Mouse (Mus musculus): Measurements from ENCODE around the gene Cfap300. TPM values are rescaled to one million over a fixed set of nuclear protein-coding genes. Genes with fewer than 3 reads are reported as not detected.

Gene Cfap300
- polyA plus RNA-seq, 2 experiments: 9.5 to 12.5 TPM

- H3K4me1 ChIP-seq (ENCODE audit: control insufficient read depth, insufficient read depth, low read length): no peaks in the 10 kb centered on the region
- no peak overlapping the region for H3K27ac ChIP-seq (replicated peaks; ENCODE audit: low read depth, low read length)
- ATAC-seq (ENCODE audit: low FRiP score, low read depth) (no peak), DNase-seq (ENCODE audit: low spot score) (no peak)
- H3K9ac ChIP-seq (ENCODE audit: low read depth, low read length, severe bottlenecking): no peak overlapping the region
- H3K36me3 ChIP-seq (ENCODE audit: control insufficient read depth, insufficient read depth, low read length): peaks cover 48% of the 10 kb centered on the region
- no peaks in the 10 kb centered on the region for H3K9me3 ChIP-seq (ENCODE audit: control insufficient read depth, low read length)
- 43% methylated on average over 2 of the region's 2 CpGs for WGBS
- no peaks in the 10 kb centered on the region for H3K27me3 ChIP-seq (ENCODE audit: control insufficient read depth, insufficient read depth, low read length)
- H3K4me2 ChIP-seq (replicated peaks; ENCODE audit: low read depth, low read length, severe bottlenecking): no peak overlapping the region
- no peak for TF ChIP-seq POLR2A (IDR thresholded peaks at IDR 0.05; ENCODE audit: borderline replicate concordance, extremely low read depth, insufficient read depth, insufficient read length)
- H3K4me3 ChIP-seq (replicated peaks; ENCODE audit: low read length): no peak overlapping the region
Measured at GRCm38 (mm10) chr9:7971993-7972392, 70.6 kb downstream of the Cfap300 start.

Other genes starting within 250 kb of the Cfap300 start
- 41.2 and 42.8 TPM in 2 replicates for gene Birc2, start 205.8 kb downstream of the Cfap300 start, polyA plus RNA-seq (2012; rRNA removed)
- gene Birc2, start 205.8 kb downstream of the Cfap300 start, polyA plus RNA-seq (2014; fragmentation: Nextera tagmentation; extraction: Ambion mirVana): 41.7 and 45.3 TPM in 2 replicates
- 16.1 and 16.9 TPM in 2 replicates for gene Birc3, start 169.6 kb downstream of the Cfap300 start, polyA plus RNA-seq (2012; rRNA removed)
- 10.3 and 13.2 TPM in 2 replicates for gene Birc3, start 169.6 kb downstream of the Cfap300 start, polyA plus RNA-seq (2014; fragmentation: Nextera tagmentation; extraction: Ambion mirVana)
- gene Yap1, start 38.2 kb downstream of the Cfap300 start, polyA plus RNA-seq (2012; rRNA removed): 75.0 and 87.4 TPM in 2 replicates
- gene Yap1, start 38.2 kb downstream of the Cfap300 start, polyA plus RNA-seq (2014; fragmentation: Nextera tagmentation; extraction: Ambion mirVana): 43.3 and 50.8 TPM in 2 replicates
- 5.2 and 5.8 TPM in 2 replicates for gene Cep126, start 91.5 kb upstream of the Cfap300 start, polyA plus RNA-seq (2012; rRNA removed)
- gene Cep126, start 91.5 kb upstream of the Cfap300 start, polyA plus RNA-seq (2014; fragmentation: Nextera tagmentation; extraction: Ambion mirVana): 1.6 and 3.5 TPM in 2 replicates